Mouse (Mus musculus) lung, adult 18-20 months (tissue): ENCODE measurements around the gene Prss29.

Experiments
- DNase-seq, 2 experiments: peaks; one replicate each; pipeline ENCODE4 v3.0.0; 2022; ENCODE audit warnings: mixed read lengths in 2 of 2

The Prss29 gene

GRCm38 (mm10) chr17:25361291-25361690, 42.8 kb downstream of the Prss29 start:
- no peak for DNase-seq

DNA sequence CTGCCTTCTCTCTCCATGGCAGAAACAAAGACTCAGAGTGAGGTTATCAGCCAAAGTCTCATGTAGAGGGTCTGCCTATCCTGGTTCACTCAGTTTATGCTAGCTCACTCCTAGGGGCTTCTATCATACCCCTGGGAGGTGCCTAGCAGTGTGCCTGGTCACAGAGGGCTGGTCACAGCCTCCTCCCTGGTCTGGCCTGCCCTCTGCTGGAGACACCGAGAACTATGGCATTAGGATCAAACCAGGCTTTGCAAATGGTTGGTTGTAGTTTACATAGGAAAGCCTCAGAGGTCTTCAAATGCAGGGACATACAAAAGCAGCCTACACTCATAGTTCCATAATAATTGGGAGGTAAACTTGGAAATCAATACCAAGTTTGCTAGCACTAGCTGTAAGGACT, 45.3 kb downstream of the Prss29 start:
- peak in 1 of 2 experiments; percentile 10 for DNase-seq

GRCm38 (mm10) chr17:25366005-25366404, 47.6 kb downstream of the Prss29 start, which contains the start of gene Tpsb2:
Gene Tpsb2 (plus strand): TSS chr17:25366305.
- no peak for DNase-seq

DNA sequence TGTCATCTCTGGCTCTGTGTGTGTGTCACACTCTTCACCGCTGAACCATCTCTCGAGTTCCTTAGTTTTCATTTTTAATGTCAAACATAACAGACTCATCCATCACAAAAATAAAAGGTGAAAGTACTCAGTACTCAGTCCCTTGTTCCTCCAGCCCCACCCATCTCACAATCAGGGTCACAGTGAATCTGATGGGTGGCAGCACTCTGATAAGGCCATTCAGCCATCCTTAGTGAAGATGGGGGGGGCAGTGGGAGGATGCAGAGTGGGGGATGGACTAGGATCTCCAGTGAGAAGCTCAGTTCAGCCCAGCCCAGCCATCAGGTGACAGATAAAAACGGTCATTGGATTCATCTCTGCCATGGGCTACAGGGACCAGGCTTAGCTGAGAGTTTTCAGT, 50.5 kb downstream of the Prss29 start, which contains the start of gene Tpsg1:
TSS of gene Tpsg1 (plus strand) at position 301 of the 400 bp plus-strand sequence.
- DNase-seq, result no peak
